Mouse (Mus musculus): ENCODE measurements around the gene Elavl2. TPM values are rescaled to one million over a fixed set of nuclear protein-coding genes. Genes with fewer than 3 reads are reported as not detected.

Gene Elavl2
- polyA plus RNA-seq, 1 experiment from 2014 or later = 1.9 TPM

- ATAC-seq (ENCODE audit: extremely low read depth, insufficient number of reproducible peaks, low FRiP score, low TSS enrichment) = no peak
- Histone ChIP-seq H3K4me3 (no peak overlapping the region), H3K4me2 (no peak overlapping the region), H3K9me3 (no peaks in the 10 kb centered on the region), H3K27ac (replicated peaks) (no peak overlapping the region), H3K27me3 (replicated peaks) (no peaks in the 10 kb centered on the region), H3K36me3 (no peaks in the 10 kb centered on the region), H3K4me1 (peaks cover 7% of the 10 kb centered on the region; the same call in 1 of the 2 replicates), H3K9ac (no peak overlapping the region)
- 84% methylated on average over 4 of the region's 4 CpGs for WGBS
Observed at GRCm38 (mm10) chr4:91243896-91244295, 156.7 kb downstream of the Elavl2 start.

DNA sequence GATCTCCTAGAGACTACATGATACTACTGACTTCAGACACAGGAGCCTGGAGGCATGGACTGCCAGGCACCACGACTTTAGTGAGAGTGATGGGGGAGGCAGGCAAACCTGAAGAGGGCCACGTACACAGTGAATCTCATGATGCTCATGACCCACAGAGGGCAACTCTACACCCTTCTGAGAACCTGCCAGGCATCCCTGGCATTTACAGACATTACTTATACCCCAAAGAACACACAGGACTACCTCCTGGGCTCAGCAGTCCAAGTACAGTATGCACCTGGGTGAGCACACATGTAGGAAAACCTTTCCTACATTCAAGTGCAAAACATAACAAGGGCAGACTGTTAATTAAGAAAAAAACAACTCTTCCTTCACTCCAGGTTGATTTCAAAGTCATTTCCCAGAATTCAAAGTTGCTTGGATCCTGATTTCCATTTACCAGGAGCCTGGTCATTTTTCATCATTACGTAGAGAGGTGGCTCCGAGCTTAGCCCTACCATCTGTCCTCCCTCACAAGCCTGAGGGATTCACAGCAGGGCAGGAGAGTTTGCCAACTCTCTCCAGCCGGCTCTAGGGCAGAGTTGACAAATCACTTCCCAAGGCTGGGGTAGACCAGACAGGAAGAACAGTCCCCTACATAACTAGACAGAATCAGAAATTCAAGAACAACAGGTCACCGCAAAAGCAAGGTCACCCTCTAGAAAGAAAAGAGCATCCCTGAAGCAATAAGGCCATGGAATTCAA, 161.7 kb downstream of the Elavl2 start:
- Histone ChIP-seq H3K27me3 (replicated peaks) (no peaks in the 10 kb centered on the region), H3K9ac (no peak overlapping the region), H3K27ac (replicated peaks) (no peak overlapping the region), H3K36me3 (no peaks in the 10 kb centered on the region), H3K4me3 (no peak overlapping the region), H3K4me1 (no peaks in the 10 kb centered on the region), H3K4me2 (no peak overlapping the region), H3K9me3 (no peaks in the 10 kb centered on the region)
- WGBS = 64% methylated on average over 6 of the region's 6 CpGs
- no peak for ATAC-seq (ENCODE audit: extremely low read depth, insufficient number of reproducible peaks, low FRiP score, low TSS enrichment)

DNA sequence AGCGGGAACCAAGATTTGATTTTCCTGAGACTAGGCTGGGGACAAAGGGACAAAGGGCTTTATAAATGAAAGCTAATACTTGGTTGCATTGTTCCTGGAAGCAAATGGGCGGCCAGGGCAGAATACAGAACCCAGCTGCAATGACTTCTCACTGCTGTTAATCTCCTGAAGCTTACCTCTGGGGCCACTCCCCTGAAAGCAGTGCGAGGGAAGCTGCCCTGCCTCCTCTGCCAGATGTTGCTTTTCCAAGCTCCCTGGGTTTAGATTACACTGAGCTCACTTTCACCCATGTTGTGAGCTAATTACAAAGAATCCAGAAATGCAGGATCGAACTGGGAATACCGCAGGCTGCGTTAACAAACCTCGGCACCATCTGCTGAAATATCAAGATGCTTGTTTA, 163.6 kb downstream of the Elavl2 start:
- WGBS = 33% methylated on average over 7 of the region's 7 CpGs
- ATAC-seq (ENCODE audit: extremely low read depth, insufficient number of reproducible peaks, low FRiP score, low TSS enrichment) = no peak
- Histone ChIP-seq H3K27ac (replicated peaks) (no peak overlapping the region), H3K27me3 (replicated peaks) (no peaks in the 10 kb centered on the region), H3K36me3 (no peaks in the 10 kb centered on the region), H3K4me2 (no peak overlapping the region), H3K9ac (no peak overlapping the region), H3K4me1 (no peaks in the 10 kb centered on the region), H3K9me3 (no peaks in the 10 kb centered on the region), H3K4me3 (no peak overlapping the region)

GRCm38 (mm10) chr4:91234941-91235340, 165.6 kb downstream of the Elavl2 start:
- Histone ChIP-seq H3K36me3 (no peaks in the 10 kb centered on the region), H3K4me2 (no peak overlapping the region), H3K27me3 (replicated peaks) (no peaks in the 10 kb centered on the region), H3K4me3 (no peak overlapping the region), H3K9ac (no peak overlapping the region), H3K27ac (replicated peaks) (no peak overlapping the region), H3K9me3 (no peaks in the 10 kb centered on the region), H3K4me1 (no peaks in the 10 kb centered on the region)
- no peak for ATAC-seq (ENCODE audit: extremely low read depth, insufficient number of reproducible peaks, low FRiP score, low TSS enrichment)
- 73% methylated on average over 6 of the region's 6 CpGs for WGBS

GRCm38 (mm10) chr4:91233599-91233998, 167.0 kb downstream of the Elavl2 start:
- 76% methylated on average over 6 of the region's 6 CpGs for WGBS
- no peak overlapping the region for H3K4me2 ChIP-seq
- H3K4me3 ChIP-seq = no peak overlapping the region
- H3K9ac ChIP-seq = no peak overlapping the region
- no peaks in the 10 kb centered on the region for H3K36me3 ChIP-seq
- no peaks in the 10 kb centered on the region for H3K9me3 ChIP-seq
- H3K27me3 ChIP-seq (replicated peaks) = no peaks in the 10 kb centered on the region
- H3K4me1 ChIP-seq = no peaks in the 10 kb centered on the region
- H3K27ac ChIP-seq (replicated peaks) = no peak overlapping the region
- ATAC-seq (ENCODE audit: extremely low read depth, insufficient number of reproducible peaks, low FRiP score, low TSS enrichment) = no peak

DNA sequence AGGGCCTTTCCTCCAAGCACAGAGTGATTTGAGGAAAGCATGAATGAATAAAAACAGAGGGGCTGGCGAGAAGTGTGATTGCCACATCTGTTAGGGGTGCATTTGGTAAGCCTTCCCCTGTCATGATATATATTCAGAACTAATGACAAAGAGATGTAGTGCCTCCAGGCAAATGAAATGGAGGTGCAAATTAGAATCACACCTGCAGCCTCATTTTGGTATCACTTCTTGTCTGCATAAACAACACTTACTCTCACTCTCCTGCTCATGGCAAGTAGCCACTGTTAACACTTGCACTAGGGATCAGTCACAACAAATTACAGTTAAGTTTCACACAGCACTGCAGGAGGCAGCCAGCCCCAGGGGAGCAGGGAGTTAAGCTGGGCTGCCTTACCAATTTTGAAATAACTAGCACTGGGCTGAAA, 170.1 kb downstream of the Elavl2 start:
- 63% methylated on average over 1 of the region's 1 CpGs for WGBS

DNA sequence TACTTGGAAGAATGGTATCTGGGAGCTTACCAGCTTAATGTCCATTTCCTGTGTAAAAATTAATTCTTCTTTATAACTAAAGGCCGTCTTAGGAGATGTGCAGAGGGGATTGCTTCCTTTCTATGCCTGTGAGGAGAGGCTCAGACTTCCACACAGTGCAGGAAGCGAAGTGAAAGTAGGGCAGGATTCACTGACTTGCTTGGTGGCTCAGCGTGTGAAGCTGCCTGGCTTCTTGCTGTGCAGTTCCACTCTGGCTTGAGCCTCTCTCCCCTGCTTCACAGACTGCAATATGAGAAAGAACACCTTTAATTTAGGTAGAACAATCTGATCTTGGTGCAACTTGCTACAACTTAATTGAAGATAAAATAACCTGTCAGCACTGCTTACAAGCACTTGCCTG, 172.2 kb downstream of the Elavl2 start:
- H3K4me2 ChIP-seq = no peak overlapping the region
- no peak overlapping the region for H3K4me3 ChIP-seq
- no peaks in the 10 kb centered on the region for H3K4me1 ChIP-seq
- no peak for ATAC-seq (ENCODE audit: extremely low read depth, insufficient number of reproducible peaks, low FRiP score, low TSS enrichment)
- 66% methylated on average over 3 of the region's 3 CpGs for WGBS
- no peaks in the 10 kb centered on the region for H3K36me3 ChIP-seq
- no peak overlapping the region for H3K27ac ChIP-seq (replicated peaks)
- no peaks in the 10 kb centered on the region for H3K27me3 ChIP-seq (replicated peaks)
- no peak overlapping the region for H3K9ac ChIP-seq
- H3K9me3 ChIP-seq = no peaks in the 10 kb centered on the region

More for the DNA sequence above, 170.1 kb downstream of the Elavl2 start:
- H3K4me2 ChIP-seq = no peak overlapping the region
- no peaks in the 10 kb centered on the region for H3K27me3 ChIP-seq (replicated peaks)
- H3K4me1 ChIP-seq = no peaks in the 10 kb centered on the region
- ATAC-seq (ENCODE audit: extremely low read depth, insufficient number of reproducible peaks, low FRiP score, low TSS enrichment) = no peak
- no peaks in the 10 kb centered on the region for H3K36me3 ChIP-seq
- H3K4me3 ChIP-seq = no peak overlapping the region
- no peak overlapping the region for H3K27ac ChIP-seq (replicated peaks)
- no peaks in the 10 kb centered on the region for H3K9me3 ChIP-seq
- no peak overlapping the region for H3K9ac ChIP-seq

DNA sequence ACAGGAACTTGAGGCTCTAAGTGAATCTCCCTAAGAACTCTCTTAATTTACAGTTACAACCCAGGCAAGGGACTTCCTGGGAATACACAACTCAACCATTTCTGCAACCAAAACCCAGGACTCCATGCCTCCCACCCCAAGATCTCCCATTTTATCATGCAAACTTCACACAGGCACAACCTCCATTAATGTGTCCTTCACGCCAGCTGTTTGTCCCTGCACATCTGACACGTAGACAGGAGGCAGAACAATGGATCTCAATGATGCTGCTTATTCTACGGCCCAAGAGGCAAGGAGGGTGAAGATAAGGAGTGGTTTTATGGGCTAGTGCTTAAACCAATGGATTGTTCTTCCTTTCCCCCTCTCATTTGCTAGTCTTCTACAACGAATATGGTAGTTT, 176.8 kb downstream of the Elavl2 start:
- H3K9ac ChIP-seq = no peak overlapping the region
- H3K4me2 ChIP-seq = no peak overlapping the region
- H3K9me3 ChIP-seq = no peaks in the 10 kb centered on the region
- no peaks in the 10 kb centered on the region for H3K36me3 ChIP-seq
- H3K27me3 ChIP-seq (replicated peaks) = no peaks in the 10 kb centered on the region
- ATAC-seq (ENCODE audit: extremely low read depth, insufficient number of reproducible peaks, low FRiP score, low TSS enrichment) = no peak
- no peaks in the 10 kb centered on the region for H3K4me1 ChIP-seq
- H3K27ac ChIP-seq (replicated peaks) = no peak overlapping the region
- 73% methylated on average over 4 of the region's 4 CpGs for WGBS
- no peak overlapping the region for H3K4me3 ChIP-seq

DNA sequence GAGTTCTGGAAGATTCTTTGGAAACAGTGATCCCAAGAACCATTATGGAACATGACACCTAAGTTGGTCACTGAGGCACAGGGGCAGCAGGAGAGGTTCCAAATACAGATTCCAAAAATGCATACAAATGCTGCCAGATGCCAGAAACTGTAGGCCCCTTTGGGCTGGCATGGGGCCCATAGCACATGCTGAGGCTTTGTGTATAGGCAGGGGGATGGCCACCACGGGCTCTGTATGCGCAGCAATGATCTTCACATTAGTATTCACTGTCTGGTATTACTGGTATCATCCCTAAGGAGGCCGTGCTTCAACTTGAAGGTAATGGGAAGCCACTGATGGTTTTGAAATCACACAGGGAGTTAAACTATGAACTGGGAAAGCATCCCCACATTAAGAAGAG, 181.3 kb downstream of the Elavl2 start:
- ATAC-seq (ENCODE audit: extremely low read depth, insufficient number of reproducible peaks, low FRiP score, low TSS enrichment) = no peak
- Histone ChIP-seq H3K9ac (no peak overlapping the region), H3K36me3 (no peaks in the 10 kb centered on the region), H3K4me1 (no peaks in the 10 kb centered on the region), H3K27me3 (replicated peaks) (no peaks in the 10 kb centered on the region), H3K4me2 (no peak overlapping the region), H3K9me3 (no peaks in the 10 kb centered on the region), H3K4me3 (no peak overlapping the region), H3K27ac (replicated peaks) (no peak overlapping the region)
- 83% methylated on average over 3 of the region's 3 CpGs for WGBS

DNA sequence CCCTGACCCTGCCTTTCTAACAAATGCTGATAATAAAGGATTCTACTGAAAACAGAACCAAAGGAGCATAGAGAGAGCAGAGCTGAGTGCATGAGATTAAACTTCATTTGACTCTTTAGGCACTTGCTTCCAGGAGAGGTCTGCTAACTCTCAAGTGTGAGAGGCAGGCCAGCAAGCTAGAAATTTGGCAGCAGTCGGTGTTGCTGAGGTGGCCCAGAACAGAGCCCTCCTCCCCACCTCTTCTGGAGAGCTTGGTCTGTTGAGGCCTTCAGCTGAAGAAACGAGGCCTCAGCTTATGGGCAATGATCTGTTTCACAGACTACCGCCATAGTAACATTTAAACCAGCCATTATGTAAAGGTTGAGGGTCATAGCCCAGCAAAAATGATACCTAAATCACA, 186.7 kb downstream of the Elavl2 start:
- Histone ChIP-seq H3K4me1 (no peaks in the 10 kb centered on the region), H3K4me3 (no peak overlapping the region), H3K36me3 (no peaks in the 10 kb centered on the region), H3K9ac (no peak overlapping the region), H3K27ac (replicated peaks) (no peak overlapping the region), H3K9me3 (no peaks in the 10 kb centered on the region), H3K27me3 (replicated peaks) (no peaks in the 10 kb centered on the region), H3K4me2 (no peak overlapping the region)
- no peak for ATAC-seq (ENCODE audit: extremely low read depth, insufficient number of reproducible peaks, low FRiP score, low TSS enrichment)
- WGBS = 33% methylated on average over 3 of the region's 3 CpGs

- H3K27me3 ChIP-seq (replicated peaks) = no peaks in the 10 kb centered on the region
Observed at GRCm38 (mm10) chr4:91208415-91209292, 191.9 kb downstream of the Elavl2 start.

More at GRCm38 (mm10) chr4:91208415-91209292, 191.9 kb downstream of the Elavl2 start:
- H3K4me2 ChIP-seq = no peak overlapping the region
- H3K36me3 ChIP-seq = no peaks in the 10 kb centered on the region
- H3K9ac ChIP-seq = no peak overlapping the region
- no peaks in the 10 kb centered on the region for H3K4me1 ChIP-seq
- no peak overlapping the region for H3K4me3 ChIP-seq
- ATAC-seq (ENCODE audit: extremely low read depth, insufficient number of reproducible peaks, low FRiP score, low TSS enrichment) = no peak
- H3K27ac ChIP-seq (replicated peaks) = no peak overlapping the region
- whole genome bisulfite sequencing = 43% methylated on average over 6 of the region's 6 CpGs
- no peaks in the 10 kb centered on the region for H3K9me3 ChIP-seq
